Comparison of ENCODE assay signal across 1 mouse cellular context in genomic region chr13:38009721-38010408, GRCm38 (mm10).
A peak's percentile ranks its signal among the peaks of the same experiment; 100 is the strongest.
TF ChIP-seq lines count a peak whose summit lies in the region.

No protein-coding gene starts in this region.

TF ChIP-seq in MEL, 35 proteins besides CTCF, POLR2A, EP300 and RAD21 (continued from another document):
- TF ChIP-seq MAZ (IDR thresholded peaks at IDR 0.05; ENCODE audit: low read depth, low read length) (peak; percentile 27; the same call in 1 of the 2 replicates), TCF12 (IDR thresholded peaks at IDR 0.05; ENCODE audit: low read depth, low read length) (peak; percentile 98), GATA1 (IDR thresholded peaks at IDR 0.05; ENCODE audit: low read depth, low read length) (peak; percentile 93), SIN3A (IDR thresholded peaks at IDR 0.05; ENCODE audit: low read length) (peak; percentile 76; the same call in 1 of the 2 replicates), NRF1 (IDR thresholded peaks at IDR 0.05; ENCODE audit: insufficient read depth, low read depth, low read length, poor library complexity, severe bottlenecking) (no peak), MAX (IDR thresholded peaks at IDR 0.05; ENCODE audit: low read length) (0 out of 2 replicates have a peak, but pooled peaks have one; percentile 12), ELF1 (IDR thresholded peaks at IDR 0.05; ENCODE audit: low read depth, low read length) (no peak), MXI1 (IDR thresholded peaks at IDR 0.05; ENCODE audit: low read depth, low read length) (peak; percentile 82), ETS1 (IDR thresholded peaks at IDR 0.05; ENCODE audit: low read depth, low read length) (peak; percentile 88), ZC3H11A (IDR thresholded peaks at IDR 0.05; ENCODE audit: low read depth, low read length) (no peak), ZNF384 (IDR thresholded peaks at IDR 0.05; ENCODE audit: low read depth, low read length) (no peak), SMC3 (IDR thresholded peaks at IDR 0.05; ENCODE audit: low read depth, low read length) (no peak), MYB (IDR thresholded peaks at IDR 0.05; ENCODE audit: low read depth, low read length) (peak; percentile 54), MAFK (IDR thresholded peaks at IDR 0.05; ENCODE audit: borderline replicate concordance, low read depth, low read length) (no peak), MYC (IDR thresholded peaks at IDR 0.05; ENCODE audit: low read depth, low read length) (peak; percentile 50; the same call in 1 of the 2 replicates), POLR2AphosphoS5 (IDR thresholded peaks at IDR 0.05; ENCODE audit: borderline replicate concordance, low read depth, low read length) (no peak), TAL1 (IDR thresholded peaks at IDR 0.05; ENCODE audit: low read length) (peak; percentile 98), HCFC1 (IDR thresholded peaks at IDR 0.05; ENCODE audit: low read depth, low read length) (no peak), USF1 (IDR thresholded peaks at IDR 0.05; ENCODE audit: low read depth, low read length) (no peak), E2F4 (IDR thresholded peaks at IDR 0.05; ENCODE audit: borderline replicate concordance, low read depth, low read length) (no peak), TBP (IDR thresholded peaks at IDR 0.05; ENCODE audit: low read depth, low read length) (no peak), CHD1 (IDR thresholded peaks at IDR 0.05; ENCODE audit: low read depth, low read length) (no peak), GABPA (IDR thresholded peaks at IDR 0.05; ENCODE audit: low read depth, low read length) (no peak), POLR2AphosphoS2 (IDR thresholded peaks at IDR 0.05; ENCODE audit: low read length) (no peak), MEF2A (IDR thresholded peaks at IDR 0.05; ENCODE audit: extremely low read depth, insufficient replicate concordance, low read depth, low read length, poor library complexity, severe bottlenecking) (no peak), KAT2A (conservative IDR thresholded peaks at IDR 0.05; ENCODE audit: low read depth, low read length) (0 out of 2 replicates have a peak, but pooled peaks have one; percentile 5), USF2 (IDR thresholded peaks at IDR 0.05; ENCODE audit: borderline replicate concordance in 1 of 2, insufficient read depth in 1 of 2, low read depth in 1 of 2, low read length in 2 of 2) (no peak), BHLHE40 (IDR thresholded peaks at IDR 0.05; ENCODE audit: borderline replicate concordance, low read depth, low read length) (no peak)
